Mouse (Mus musculus) urinary bladder, postnatal 14 days (tissue): ENCODE data around the gene Sult3a2.
"Not testable (repeated sequence)": the region's sequence is repeated elsewhere in the genome, so short reads cannot be mapped to it uniquely, and the experiment has no call there.

Experiments used
- DNase-seq: peaks from one replicate; pipeline ENCODE4 v3.0.0; 2021; ENCODE audit warnings: low spot score

Sult3a2 gene

GRCm38 (mm10) chr10:33786604-33787003 lies at the start of gene Sult3a2:
TSS of gene Sult3a2 (minus strand) at chr10:33786704.
- no peak for DNase-seq

- DNase-seq, result no peak
Observed at GRCm38 (mm10) chr10:33820892-33821291, 34.4 kb upstream of the Sult3a2 start.

- no peak for DNase-seq
Observed at GRCm38 (mm10) chr10:33816923-33817322, 30.4 kb upstream of the Sult3a2 start.

GRCm38 (mm10) chr10:33814266-33814665 lies 27.8 kb upstream of the Sult3a2 start:
- DNase-seq, result no peak

- no peak for DNase-seq
Observed at GRCm38 (mm10) chr10:33811807-33812206, 25.3 kb upstream of the Sult3a2 start.

- not testable (repeated sequence) for DNase-seq
Observed at GRCm38 (mm10) chr10:33797221-33797949, 10.9 kb upstream of the Sult3a2 start.

- not testable (repeated sequence) for DNase-seq
Observed at GRCm38 (mm10) chr10:33796269-33796915, 9.9 kb upstream of the Sult3a2 start.

GRCm38 (mm10) chr10:33792166-33792565 lies 5.7 kb upstream of the Sult3a2 start:
- DNase-seq, result not testable (repeated sequence)

GRCm38 (mm10) chr10:33787541-33787940 lies 1.0 kb upstream of the Sult3a2 start:
- no peak for DNase-seq

- not testable (repeated sequence) for DNase-seq
Observed at GRCm38 (mm10) chr10:33735251-33735650, 51.3 kb downstream of the Sult3a2 start.

- no peak for DNase-seq
Observed at GRCm38 (mm10) chr10:33733241-33733640, 53.3 kb downstream of the Sult3a2 start.

- DNase-seq, result no peak
Observed at GRCm38 (mm10) chr10:33732409-33733185, 53.9 kb downstream of the Sult3a2 start.

- no peak for DNase-seq
Observed at GRCm38 (mm10) chr10:33723764-33724163, 62.7 kb downstream of the Sult3a2 start.

GRCm38 (mm10) chr10:33721827-33722438 lies 64.6 kb downstream of the Sult3a2 start:
- DNase-seq, result no peak
